Mouse (Mus musculus) limb, embryonic 15.5 days (tissue): ENCODE data around the gene Prr12. TPM values are rescaled to one million over a fixed set of nuclear protein-coding genes. Genes with fewer than 3 reads are reported as not detected.

Experiments used
- ATAC-seq: fragments of 200-750 bp; cut with Nextera tagmentation; 2 replicates; pipeline ENCODE4 v1.8.0; 2017; ENCODE audit warnings: low read depth, moderate TSS enrichment; ENCODE audit not compliant: insufficient number of reproducible peaks, low FRiP score, low TSS enrichment
- H3K27ac ChIP-seq: fragments of 300-500 bp; sonication (generic); 2 replicates; pipeline ENCODE4 v1.5.1; 2015; ENCODE audit warnings: moderate library complexity, mild to moderate bottlenecking, inconsistent platforms
- H3K27me3 ChIP-seq: fragments of 300-500 bp; sonication (generic); 2 replicates; pipeline ENCODE4 v1.6.1; 2015; ENCODE audit warnings: inconsistent platforms
- H3K36me3 ChIP-seq: fragments of 300-500 bp; sonication (generic); 2 replicates; pipeline ENCODE4 v1.6.1; 2015; ENCODE audit warnings: inconsistent platforms
- H3K4me1 ChIP-seq: fragments of 300-500 bp; sonication (generic); 2 replicates; pipeline ENCODE4 v1.6.1; 2015; ENCODE audit warnings: inconsistent platforms
- H3K4me2 ChIP-seq: fragments of 300-500 bp; sonication (generic); 2 replicates; pipeline ENCODE4 v1.6.1; 2015; ENCODE audit warnings: mild to moderate bottlenecking, inconsistent platforms
- H3K4me3 ChIP-seq: fragments of 300-500 bp; sonication (generic); 2 replicates; pipeline ENCODE4 v1.5.1; 2015; ENCODE audit warnings: mild to moderate bottlenecking, inconsistent platforms
- H3K9ac ChIP-seq: fragments of 300-500 bp; sonication (generic); 2 replicates; pipeline ENCODE4 v1.6.1; 2015; ENCODE audit warnings: inconsistent platforms
- H3K9me3 ChIP-seq: fragments of 300-500 bp; sonication (generic); 2 replicates; pipeline ENCODE4 v1.6.1; 2016; ENCODE audit warnings: inconsistent platforms
- WGBS: fragments of 180-500 bp; shearing (Covaris S2); methylation state at CpG from one replicate; pipeline ENCODE4 v1.1.7; 2015; 5-methylcytosine and 5-hydroxymethylcytosine counted together
- polyA plus RNA-seq: library from polyadenylated mRNA; unstranded; fragments of >200 nt; fragmentation: Nextera tagmentation; extraction: Ambion mirVana; gene quantifications from 2 replicates; pipeline ENCODE4 v1.2.1, GENCODE M21; 2015

Gene Prr12
- polyA plus RNA-seq, 1 experiment from 2014 or later = 11.5 TPM

- Histone ChIP-seq H3K36me3 (peaks cover 13% of the 10 kb centered on the region; the same call in 1 of the 2 replicates), H3K9me3 (no peaks in the 10 kb centered on the region), H3K4me2 (no peak overlapping the region), H3K4me1 (peaks cover 25% of the 10 kb centered on the region), H3K27ac (no peak overlapping the region), H3K4me3 (no peak overlapping the region), H3K9ac (no peak overlapping the region), H3K27me3 (no peaks in the 10 kb centered on the region)
- ATAC-seq = no peak
- WGBS = 80% methylated on average over 10 of the region's 10 CpGs
These were observed 6.2 kb upstream of the Prr12 start for GRCm38 (mm10) chr7:45058607-45059571.

GRCm38 (mm10) chr7:45056972-45057348 lies 4.3 kb upstream of the Prr12 start:
- no peak overlapping the region for H3K4me3 ChIP-seq
- H3K36me3 ChIP-seq = peaks cover 13% of the 10 kb centered on the region; the same call in 1 of the 2 replicates
- no peak for ATAC-seq
- H3K4me2 ChIP-seq = no peak overlapping the region
- H3K9ac ChIP-seq = no peak overlapping the region
- H3K9me3 ChIP-seq = no peaks in the 10 kb centered on the region
- no peak overlapping the region for H3K27ac ChIP-seq
- H3K4me1 ChIP-seq = peaks cover 22% of the 10 kb centered on the region
- no peaks in the 10 kb centered on the region for H3K27me3 ChIP-seq

DNA sequence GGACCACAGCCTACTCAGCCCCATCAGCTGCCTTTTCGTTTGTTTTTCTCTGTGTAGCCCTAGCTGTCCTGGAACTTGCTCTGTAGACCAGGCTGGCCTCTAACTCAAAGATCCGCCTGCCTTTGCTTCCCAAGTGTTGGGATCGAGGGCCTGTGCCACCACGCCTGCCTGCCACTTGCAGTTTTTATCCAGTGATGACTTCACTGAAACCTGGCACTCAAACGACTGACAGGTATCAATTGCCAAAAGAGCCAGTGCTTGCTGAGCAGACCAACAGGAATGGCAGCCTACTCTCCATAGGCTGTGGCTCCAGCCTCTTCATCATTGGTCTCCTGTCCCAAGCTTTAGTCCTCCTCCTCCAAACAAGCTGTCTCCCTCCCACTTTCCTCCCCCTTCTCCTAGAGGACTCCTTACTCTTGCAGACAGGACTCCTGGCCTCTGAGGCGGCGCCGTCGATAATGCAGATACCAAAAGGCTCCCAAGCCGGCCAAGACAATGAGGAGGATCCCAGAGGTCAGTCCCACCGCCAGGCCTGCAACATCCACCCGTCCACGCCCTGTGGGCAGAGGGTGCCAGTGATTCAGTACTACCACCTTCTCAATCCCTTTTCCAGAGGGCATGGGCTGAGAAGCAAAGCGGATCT lies 3.8 kb upstream of the Prr12 start:
- Histone ChIP-seq H3K4me3 (no peak overlapping the region), H3K9ac (no peak overlapping the region), H3K4me2 (no peak overlapping the region), H3K9me3 (no peaks in the 10 kb centered on the region), H3K4me1 (peaks cover 24% of the 10 kb centered on the region), H3K27me3 (no peaks in the 10 kb centered on the region), H3K27ac (no peak overlapping the region), H3K36me3 (peaks cover 13% of the 10 kb centered on the region; the same call in 1 of the 2 replicates)
- ATAC-seq = no peak
- WGBS = 66% methylated on average over 14 of the region's 14 CpGs

- Histone ChIP-seq H3K9ac (peak overlapping the region; percentile 84), H3K27me3 (no peaks in the 10 kb centered on the region), H3K36me3 (peaks cover 22% of the 10 kb centered on the region), H3K4me3 (peak overlapping the region; percentile 82), H3K4me2 (peak overlapping the region; percentile 89), H3K27ac (peak overlapping the region; percentile 100), H3K9me3 (no peaks in the 10 kb centered on the region), H3K4me1 (peaks cover 27% of the 10 kb centered on the region)
- peak; percentile 95 for ATAC-seq
- WGBS = under 1% methylated on average over 31 of the region's 33 CpGs
These were observed 1.3 kb upstream of the Prr12 start for GRCm38 (mm10) chr7:45053931-45054510.

DNA sequence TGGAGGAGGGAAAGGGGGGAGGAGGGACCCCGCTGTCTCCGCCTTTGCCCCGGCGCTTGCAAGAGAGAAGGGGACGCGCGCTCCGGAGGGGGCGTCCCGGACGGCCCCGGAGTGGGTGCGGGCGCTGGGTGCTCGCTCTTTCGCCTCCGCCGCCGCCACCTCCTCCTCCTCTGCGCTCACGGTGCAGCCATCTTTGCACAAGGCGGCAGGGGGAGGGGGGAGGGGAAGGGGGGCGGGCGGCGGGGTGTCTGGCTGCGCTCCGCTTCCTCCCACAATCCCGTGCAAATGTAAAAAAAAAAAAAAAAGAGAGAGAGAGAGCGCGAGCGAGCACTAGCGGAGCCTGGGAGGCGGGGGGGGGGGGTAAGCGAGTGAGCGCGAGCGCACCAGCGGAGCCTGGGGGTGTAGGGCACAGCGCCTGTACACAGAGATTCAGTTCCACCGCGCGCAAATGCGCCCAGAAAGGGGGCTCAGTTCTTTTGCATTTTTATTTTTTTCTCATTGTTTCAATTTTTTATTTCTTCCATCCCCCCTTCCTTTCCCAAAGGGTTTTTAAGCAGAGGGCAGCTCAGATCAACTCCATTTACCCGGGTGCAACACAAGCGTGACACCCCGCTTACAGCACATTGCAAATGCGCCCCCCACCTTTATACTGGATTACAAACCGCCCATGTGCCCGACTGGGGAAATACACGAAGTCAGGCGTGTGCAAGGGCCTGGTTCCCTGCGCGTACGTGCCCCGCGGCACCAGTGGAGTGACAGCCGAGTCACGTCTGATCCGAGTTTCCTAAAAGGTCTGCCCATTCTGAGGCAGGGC lies 643 bp upstream of the Prr12 start:
- Histone ChIP-seq H3K4me3 (peak overlapping the region; percentile 82), H3K9ac (peak overlapping the region; percentile 84), H3K4me2 (peak overlapping the region; percentile 89), H3K27ac (peak overlapping the region; percentile 100), H3K36me3 (peaks cover 22% of the 10 kb centered on the region), H3K4me1 (peaks cover 32% of the 10 kb centered on the region), H3K9me3 (no peaks in the 10 kb centered on the region), H3K27me3 (no peaks in the 10 kb centered on the region)
- peak; percentile 66 for ATAC-seq
- under 1% methylated on average over 36 of the region's 59 CpGs for WGBS

GRCm38 (mm10) chr7:45052181-45052861 lies 360 bp downstream of the Prr12 start:
- WGBS = under 1% methylated on average over 36 of the region's 38 CpGs
- H3K27me3 ChIP-seq = no peaks in the 10 kb centered on the region
- peaks cover 30% of the 10 kb centered on the region for H3K36me3 ChIP-seq
- peak overlapping the region; percentile 100 for H3K27ac ChIP-seq
- H3K9ac ChIP-seq = peak overlapping the region; percentile 84
- no peaks in the 10 kb centered on the region for H3K9me3 ChIP-seq
- peak overlapping the region; percentile 82 for H3K4me3 ChIP-seq
- peak overlapping the region; percentile 89 for H3K4me2 ChIP-seq
- H3K4me1 ChIP-seq = peaks cover 32% of the 10 kb centered on the region
- ATAC-seq = no peak

GRCm38 (mm10) chr7:45051601-45051974 lies 1.1 kb downstream of the Prr12 start:
- peak overlapping the region; percentile 89 for H3K4me2 ChIP-seq
- peak overlapping the region; percentile 84 for H3K9ac ChIP-seq
- H3K27ac ChIP-seq = peak overlapping the region; percentile 100
- ATAC-seq = no peak
- no peaks in the 10 kb centered on the region for H3K27me3 ChIP-seq
- peaks cover 38% of the 10 kb centered on the region for H3K36me3 ChIP-seq
- peaks cover 35% of the 10 kb centered on the region for H3K4me1 ChIP-seq
- H3K4me3 ChIP-seq = peak overlapping the region; percentile 82
- WGBS = 2% methylated on average over 13 of the region's 13 CpGs
- H3K9me3 ChIP-seq = no peaks in the 10 kb centered on the region

GRCm38 (mm10) chr7:45050945-45051600 lies 1.6 kb downstream of the Prr12 start:
- WGBS = 8% methylated on average over 16 of the region's 16 CpGs
- H3K9me3 ChIP-seq = no peaks in the 10 kb centered on the region
- peak overlapping the region; percentile 89 for H3K4me2 ChIP-seq
- peak overlapping the region; percentile 100 for H3K27ac ChIP-seq
- H3K4me1 ChIP-seq = peaks cover 35% of the 10 kb centered on the region
- 0 out of 2 replicates have a peak, but pooled peaks have one; percentile 8 for ATAC-seq
- peaks cover 43% of the 10 kb centered on the region for H3K36me3 ChIP-seq
- peak overlapping the region; percentile 82 for H3K4me3 ChIP-seq
- H3K27me3 ChIP-seq = no peaks in the 10 kb centered on the region
- 0 out of 2 replicates have a peak overlapping the region, but pooled peaks have one; percentile 84 for H3K9ac ChIP-seq

GRCm38 (mm10) chr7:45048923-45049657 lies 3.6 kb downstream of the Prr12 start:
- no peaks in the 10 kb centered on the region for H3K27me3 ChIP-seq
- no peak overlapping the region for H3K4me2 ChIP-seq
- H3K36me3 ChIP-seq = peaks cover 61% of the 10 kb centered on the region
- no peak for ATAC-seq
- H3K27ac ChIP-seq = no peak overlapping the region
- H3K4me3 ChIP-seq = no peak overlapping the region
- WGBS = 90% methylated on average over 23 of the region's 23 CpGs
- peaks cover 31% of the 10 kb centered on the region for H3K4me1 ChIP-seq
- H3K9ac ChIP-seq = no peak overlapping the region
- no peaks in the 10 kb centered on the region for H3K9me3 ChIP-seq
